Mouse (Mus musculus) embryo, embryonic 11.5 days (tissue): Measurements from ENCODE around the gene Olfr282.
"Not testable (repeated sequence)": the region's sequence is repeated elsewhere in the genome, so short reads cannot be mapped to it uniquely, and the experiment has no call there.

Experiments
- DNase-seq: peaks from one replicate; pipeline ENCODE4 v3.0.0-alpha.2; 2012; ENCODE audit warnings: low read depth, low spot score

The Olfr282 gene

DNA sequence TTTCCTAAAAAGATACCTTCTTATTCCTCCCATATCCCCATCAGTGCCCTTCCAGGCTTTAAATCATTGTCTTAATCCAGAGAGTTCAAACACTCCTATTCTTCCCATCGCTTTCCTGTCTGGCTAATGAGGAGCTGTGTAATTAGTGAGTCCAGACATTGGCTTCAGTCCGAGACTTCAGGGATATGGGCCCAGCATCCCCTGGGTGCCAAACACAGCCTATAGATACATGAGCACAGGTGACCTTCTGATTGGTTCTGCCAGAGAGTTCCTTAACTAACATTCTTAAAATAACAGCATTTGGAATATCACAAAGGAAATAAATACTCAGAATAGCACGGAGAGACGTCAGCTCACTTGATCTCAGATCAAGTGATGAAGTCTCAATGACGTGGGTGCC lies at the start of gene Olfr282:
Olfr282 (plus strand) TSS at position 301 of the 400 bp plus-strand sequence.
- not testable (repeated sequence) for DNase-seq

DNA sequence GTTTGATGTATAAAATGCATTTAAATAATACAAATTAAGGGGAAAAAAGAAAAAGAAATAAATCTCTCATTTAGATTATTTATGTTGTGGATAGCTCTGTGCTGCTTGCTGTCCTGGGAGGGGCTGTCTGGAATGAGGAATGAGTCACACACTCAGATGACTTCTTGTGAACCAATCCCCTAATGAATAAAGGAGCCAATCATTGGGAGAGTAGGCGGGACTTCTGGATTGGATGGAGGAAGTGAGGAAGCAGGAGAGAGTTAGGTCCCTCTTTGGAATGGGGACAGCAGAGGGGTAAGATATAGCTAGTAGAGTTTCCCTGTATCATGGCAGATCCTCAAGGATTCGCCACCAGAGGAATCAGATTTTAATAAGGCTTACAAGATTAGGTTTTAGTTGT lies 43.4 kb upstream of the Olfr282 start:
- DNase-seq = no peak

DNA sequence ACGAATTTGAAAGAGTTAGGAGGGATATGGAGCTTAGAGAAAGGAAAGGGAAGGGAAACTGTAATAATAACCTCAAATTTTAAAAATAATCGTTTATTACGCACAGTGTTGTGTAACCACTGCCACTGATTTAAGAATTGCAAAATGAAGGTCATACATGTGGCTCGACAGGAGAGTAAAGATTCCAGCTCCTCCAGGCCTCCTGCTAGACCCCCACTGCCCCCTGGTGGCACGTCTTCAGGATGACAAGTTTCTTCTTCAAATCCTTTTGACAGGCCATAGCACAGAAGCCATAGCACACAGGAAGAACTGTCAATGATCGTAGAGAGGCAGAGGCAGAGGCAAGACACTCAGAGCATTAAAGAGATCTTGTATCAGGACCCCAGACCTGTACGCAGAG lies 41.2 kb upstream of the Olfr282 start:
- DNase-seq = peak; percentile 54

DNA sequence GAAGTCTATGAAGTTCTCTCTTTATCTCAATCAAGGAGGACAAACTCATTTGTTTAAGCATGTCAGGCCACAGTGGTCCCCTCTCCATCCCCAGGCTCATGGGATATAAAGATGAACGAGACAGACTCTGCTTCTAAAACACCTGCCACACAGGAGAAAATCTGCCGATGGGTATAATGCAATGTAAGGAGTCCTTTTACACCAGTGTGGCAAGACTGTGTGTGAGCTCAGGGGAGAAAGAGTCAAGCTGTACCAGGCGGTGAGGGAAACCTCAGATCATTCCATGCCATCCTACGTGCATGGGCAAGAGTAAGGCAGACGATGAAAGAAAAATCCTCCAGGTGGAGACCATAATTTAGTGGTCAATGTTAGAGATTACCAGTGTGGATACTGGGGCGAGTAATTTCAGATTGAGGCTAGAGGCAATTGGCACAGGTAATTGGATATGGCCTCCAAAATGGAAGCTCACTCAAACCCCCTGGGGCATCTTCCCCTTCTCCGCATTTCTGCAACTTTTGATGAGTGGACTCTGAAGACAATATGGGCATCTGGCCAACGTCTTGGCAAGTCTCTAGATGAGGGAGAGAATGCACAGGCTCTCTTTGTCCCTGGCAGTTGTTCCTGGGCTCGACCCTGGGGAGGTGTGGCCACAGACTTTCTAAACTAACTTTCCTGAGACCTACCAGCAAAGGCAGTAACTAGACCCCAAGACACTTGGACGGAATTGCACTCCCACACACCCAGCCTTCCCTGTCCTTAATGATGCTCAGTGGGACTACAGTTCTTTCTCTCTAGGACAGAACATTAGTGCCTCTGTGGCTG lies 39.7 kb upstream of the Olfr282 start:
- DNase-seq = no peak

- no peak for DNase-seq
Measured at GRCm38 (mm10) chr15:98391903-98392187, 39.2 kb upstream of the Olfr282 start.

DNA sequence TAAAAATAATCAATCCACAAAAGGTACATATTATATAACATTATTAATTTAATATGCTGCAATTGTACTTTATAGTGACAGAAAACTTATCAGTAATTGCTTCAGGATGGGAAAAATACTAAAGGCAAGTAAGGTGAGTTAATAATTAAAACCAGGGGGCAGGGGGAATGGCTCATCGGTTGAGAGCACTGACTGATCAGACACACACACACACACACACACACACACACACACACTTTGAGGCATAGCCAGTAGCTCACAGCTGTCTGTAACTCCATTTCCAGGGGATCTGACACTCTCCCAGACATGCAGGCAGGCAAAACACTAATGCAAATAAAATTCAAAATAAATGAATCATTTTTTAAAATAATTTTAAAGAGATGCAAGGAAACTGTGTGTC lies 33.9 kb upstream of the Olfr282 start:
- DNase-seq = no peak

GRCm38 (mm10) chr15:98402356-98402755 lies 28.7 kb upstream of the Olfr282 start:
- DNase-seq = no peak

DNA sequence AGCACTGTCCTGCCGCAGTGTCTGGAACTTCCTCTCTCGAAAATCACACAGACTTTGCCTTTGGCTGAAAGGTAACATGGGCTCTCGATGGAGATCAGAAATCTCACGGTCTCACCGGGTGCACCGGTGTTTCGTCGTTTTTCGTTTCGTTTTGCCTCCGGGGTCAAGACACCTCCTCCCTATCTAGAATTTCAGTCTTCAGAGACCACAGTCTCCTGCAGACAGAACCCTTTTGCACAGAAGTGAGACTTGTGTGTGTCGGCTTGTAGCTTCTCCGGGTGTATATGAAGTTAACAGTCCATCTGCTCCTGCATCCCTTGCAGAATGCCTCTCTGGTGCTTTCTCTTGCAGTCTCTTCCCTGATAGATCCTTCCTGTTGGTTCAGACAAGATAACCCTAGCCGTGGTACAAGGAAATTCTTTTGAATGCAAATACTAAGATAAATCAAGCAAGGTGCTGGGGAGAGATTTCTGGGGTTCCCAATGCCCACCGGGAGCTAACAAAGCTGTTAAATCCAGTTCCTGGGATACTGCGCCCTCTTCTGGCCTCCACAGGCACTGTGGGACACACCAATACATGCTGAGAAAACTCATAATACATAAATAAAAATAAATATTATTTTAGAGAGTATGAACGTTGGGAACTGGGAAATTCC lies 22.5 kb upstream of the Olfr282 start:
- DNase-seq = no peak

- no peak for DNase-seq
Measured at GRCm38 (mm10) chr15:98409635-98410034, 21.4 kb upstream of the Olfr282 start.

DNA sequence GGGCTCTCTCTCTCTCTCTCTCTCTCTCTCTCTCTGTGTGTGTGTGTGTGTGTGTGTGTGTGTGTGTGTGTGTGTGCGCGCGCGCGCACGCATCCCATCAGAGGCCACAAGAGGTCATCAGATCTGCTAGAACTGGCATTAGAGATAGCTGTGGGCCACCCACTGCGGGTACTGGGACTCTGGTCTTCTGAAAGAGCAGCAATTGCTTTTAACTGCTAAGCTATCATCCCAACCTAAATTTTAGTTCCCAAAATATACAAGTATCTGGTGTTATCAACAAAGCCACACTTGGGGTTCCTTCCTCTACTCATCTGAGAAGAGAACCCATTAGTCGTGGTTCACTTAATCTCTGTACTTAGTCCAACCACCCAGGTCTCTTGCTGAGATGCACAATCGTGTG lies 20.8 kb upstream of the Olfr282 start:
- DNase-seq = no peak

GRCm38 (mm10) chr15:98415996-98416395 lies 15.0 kb upstream of the Olfr282 start:
- no peak for DNase-seq

DNA sequence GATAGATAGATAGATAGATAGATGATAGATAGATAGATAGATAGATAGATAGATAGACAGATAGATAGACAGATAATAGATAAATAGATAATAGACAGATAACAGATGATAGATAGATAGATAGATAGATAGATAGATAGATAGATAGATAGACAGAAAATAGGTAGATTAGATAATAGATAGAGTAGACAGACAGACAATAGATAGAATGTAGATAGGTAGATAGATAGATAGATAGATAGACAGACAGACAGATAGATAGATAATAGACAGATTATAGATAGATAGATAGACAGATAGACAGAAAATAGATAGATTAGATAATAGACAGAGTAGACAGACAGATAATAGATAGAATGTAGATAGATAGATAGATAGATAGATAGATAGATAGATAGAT lies 14.2 kb upstream of the Olfr282 start:
- DNase-seq = not testable (repeated sequence)

GRCm38 (mm10) chr15:98417285-98417684 lies 13.7 kb upstream of the Olfr282 start:
- DNase-seq = not testable (repeated sequence)

DNA sequence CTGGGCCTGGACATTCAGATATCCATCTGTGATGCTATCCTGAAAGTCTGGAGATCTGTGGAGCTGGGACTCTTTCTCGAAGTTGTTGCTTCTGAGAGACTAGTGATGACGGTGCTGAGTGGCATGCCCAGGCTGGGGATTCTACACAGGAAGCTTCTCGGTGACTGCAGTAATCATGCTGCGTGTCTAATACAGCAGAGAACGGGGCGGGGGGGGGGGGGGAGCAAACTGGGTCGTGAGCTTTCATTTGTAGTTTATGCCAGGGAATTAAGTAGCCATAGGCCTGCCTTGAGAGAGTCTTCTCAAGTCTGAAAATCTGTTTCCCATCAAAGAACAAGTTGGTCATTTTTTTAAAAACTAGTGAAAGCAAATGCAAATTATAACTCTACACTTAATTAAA lies 12.9 kb upstream of the Olfr282 start:
- DNase-seq = no peak

DNA sequence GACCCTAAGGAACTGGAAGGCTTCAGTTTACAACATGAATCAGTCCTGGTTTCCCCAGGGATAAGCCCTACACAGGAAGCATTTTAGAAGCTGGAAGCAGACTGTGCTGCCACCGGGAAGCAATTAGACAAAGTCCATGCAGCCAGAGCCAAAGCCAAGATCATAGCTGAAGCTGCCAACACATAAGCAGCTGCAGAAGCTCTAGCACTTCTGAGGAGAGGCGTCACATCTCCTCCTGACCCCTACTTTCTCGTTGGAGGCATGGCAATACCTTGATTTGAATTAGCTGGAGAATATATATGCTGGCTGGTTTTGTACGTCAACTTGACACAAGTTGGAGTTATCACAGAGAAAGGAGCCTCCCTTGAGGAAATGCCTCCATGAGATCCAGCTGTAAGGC lies 10.1 kb upstream of the Olfr282 start:
- DNase-seq = no peak

DNA sequence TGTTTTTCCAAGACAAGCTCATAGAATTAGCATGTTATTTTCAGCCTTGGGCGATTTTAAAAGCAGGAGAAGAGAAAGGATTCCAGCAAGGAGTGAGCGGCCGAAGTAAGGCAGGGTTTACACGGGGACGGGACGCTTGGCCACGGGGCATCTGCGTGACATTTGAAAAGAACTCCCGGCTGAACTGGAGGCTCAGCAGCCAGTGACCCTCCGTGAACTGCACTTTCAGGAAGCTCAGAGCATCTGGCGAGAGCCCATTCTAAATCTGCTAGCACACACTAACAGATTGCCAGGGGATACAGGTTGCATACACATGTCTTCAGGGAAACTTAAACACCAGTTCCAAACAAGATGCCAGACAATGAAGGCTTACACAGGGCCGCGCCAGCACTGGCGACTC lies 6.7 kb upstream of the Olfr282 start:
- DNase-seq = no peak

- no peak for DNase-seq
Measured at GRCm38 (mm10) chr15:98424753-98425152, 6.3 kb upstream of the Olfr282 start.

DNA sequence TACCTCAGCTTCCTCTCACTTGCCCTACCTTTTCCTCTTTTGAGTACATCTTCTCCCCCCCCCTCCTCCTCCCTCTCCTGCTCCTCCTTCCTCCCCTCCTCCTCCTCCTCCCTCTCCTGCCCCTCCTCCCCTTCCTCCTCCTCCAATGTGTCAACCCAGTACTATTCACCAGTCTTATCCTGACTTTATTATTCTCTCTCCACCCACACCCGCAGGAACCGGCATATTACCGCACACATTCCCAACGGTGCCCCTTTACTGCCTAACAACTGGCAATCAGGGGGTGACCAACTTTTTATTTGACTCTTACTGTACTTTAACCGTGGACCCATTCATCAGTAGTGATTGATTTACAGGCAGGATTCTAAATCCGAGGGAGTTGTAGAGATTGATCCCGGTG lies 5.8 kb upstream of the Olfr282 start:
- no peak for DNase-seq

- DNase-seq = no peak
Measured at GRCm38 (mm10) chr15:98444561-98444960, 13.5 kb downstream of the Olfr282 start.

DNA sequence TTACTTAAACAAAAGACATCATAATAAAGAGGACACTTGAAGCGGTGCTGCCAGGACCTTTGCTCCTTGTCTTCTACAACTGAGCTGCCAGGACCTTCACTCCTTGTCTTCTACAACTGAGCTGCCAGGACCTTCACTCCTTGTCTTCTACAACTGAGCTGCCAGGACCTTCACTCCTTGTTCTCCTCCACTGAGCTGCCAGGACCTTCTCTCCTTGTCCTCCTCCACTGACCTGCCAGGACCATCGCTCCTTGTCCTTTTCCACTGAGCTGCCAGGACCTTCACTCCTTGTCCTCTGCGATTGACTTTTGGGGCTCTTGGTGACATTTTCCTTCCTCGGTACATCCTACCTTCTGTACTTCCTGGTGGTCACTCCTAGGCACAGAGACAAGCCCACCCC lies 17.5 kb downstream of the Olfr282 start:
- no peak for DNase-seq

GRCm38 (mm10) chr15:98452288-98452687 lies 21.3 kb downstream of the Olfr282 start, which contains the start of gene Olfr281:
Gene Olfr281, plus strand, starts transcription at chr15:98452588.
- DNase-seq = no peak

- DNase-seq = no peak
Measured at GRCm38 (mm10) chr15:98469596-98469995, 38.6 kb downstream of the Olfr282 start, which contains the start of gene OR5BS1P. Gene OR5BS1P, plus strand, starts transcription at chr15:98469896.

- no peak for DNase-seq
Measured at GRCm38 (mm10) chr15:98471539-98471938, 40.5 kb downstream of the Olfr282 start.
